Comparison of ENCODE assay signal across 32 mouse cellular contexts in genomic region chr15:83202412-83202811, GRCm38 (mm10). TPM values are rescaled to one million over a fixed set of nuclear protein-coding genes. Genes with fewer than 3 reads are reported as not detected.
DNase-seq lines count a peak whose midpoint lies in the region; ATAC-seq and TF ChIP-seq lines count a peak whose summit lies in the region.
"Had no signal": no experiment of that assay in that cellular context is flagged by ENCODE, and none has a peak within 500 bp of the region (broad histone marks: within the 10 kb centered on the region; RNA-seq: fewer than 3 reads in every experiment).

No protein-coding gene starts in this region.

- H3K79me2 ChIP-seq in liver, adult 2 months (ENCODE audit: control insufficient read depth, insufficient read depth, low read length), result no peaks in the 10 kb centered on the region

- H3K4me1 ChIP-seq in liver, adult 2 months (ENCODE audit: control insufficient read depth, insufficient read depth, low read length), result peaks cover 7% of the 10 kb centered on the region; the same call in 1 of the 2 replicates
- peaks cover 3% of the 10 kb centered on the region; the same call in 1 of the 2 replicates for H3K4me1 ChIP-seq in embryonic fibroblast, embryonic 13.5 days (ENCODE audit: control insufficient read depth, insufficient read depth, low read length)
- H3K4me1 ChIP-seq: embryonic facial prominence, embryonic 15.5 days; forebrain, embryonic 13.5 days; midbrain, embryonic 13.5 days had no signal

- H3K4me3 ChIP-seq in liver, adult 2 months (ENCODE audit: insufficient read depth, low read depth, low read length), result no peak overlapping the region
- no peak overlapping the region for H3K4me3 ChIP-seq in embryonic fibroblast, embryonic 13.5 days (ENCODE audit: insufficient read depth, low read length)
- H3K4me3 ChIP-seq: embryonic facial prominence, embryonic 15.5 days; forebrain, embryonic 13.5 days; heart, embryonic 13.5 days; hindbrain, embryonic 12.5 days; left cerebral cortex, adult 2 months; limb, embryonic 15.5 days; midbrain, embryonic 13.5 days; neural tube, embryonic 13.5 days had no signal

- no peaks in the 10 kb centered on the region for H3K36me3 ChIP-seq in liver, adult 2 months (ENCODE audit: control insufficient read depth, insufficient read depth, low read length)
- H3K36me3 ChIP-seq: embryonic facial prominence, embryonic 15.5 days; G1E; heart, embryonic 13.5 days; hindbrain, embryonic 12.5 days; limb, embryonic 15.5 days; midbrain, embryonic 13.5 days; neural tube, embryonic 13.5 days had no signal

- WGBS in liver, adult 2 months, result 12% methylated on average over 4 of the region's 4 CpGs

- peak overlapping the region; percentile 88 for H3K27ac ChIP-seq in liver, adult 2 months (replicated peaks; ENCODE audit: insufficient read depth, low read depth, low read length)
- H3K27ac ChIP-seq in embryonic fibroblast, embryonic 13.5 days (ENCODE audit: insufficient read depth, low read length), result 0 out of 2 replicates have a peak overlapping the region, but pooled peaks have one; percentile 18
- H3K27ac ChIP-seq: embryonic facial prominence, embryonic 15.5 days; forebrain, embryonic 13.5 days; heart, embryonic 13.5 days; hindbrain, embryonic 12.5 days; kidney, postnatal 0 days; left cerebral cortex, adult 2 months; limb, embryonic 15.5 days; macrophage; midbrain, embryonic 13.5 days; neural tube, embryonic 13.5 days had no signal

- no peak for TF ChIP-seq POLR2A in liver, adult 2 months (IDR thresholded peaks at IDR 0.05; ENCODE audit: extremely low read depth, insufficient read depth, low read length)
- no peak for TF ChIP-seq POLR2A in embryonic fibroblast, embryonic 13.5 days (IDR thresholded peaks at IDR 0.05; ENCODE audit: low read depth, low read length)

- no peaks in the 10 kb centered on the region for H3K27me3 ChIP-seq in liver, adult 2 months (ENCODE audit: control insufficient read depth, insufficient read depth, low read length)
- H3K27me3 ChIP-seq: embryonic facial prominence, embryonic 15.5 days; forebrain, embryonic 13.5 days; heart, embryonic 13.5 days; hindbrain, embryonic 12.5 days; limb, embryonic 15.5 days; midbrain, embryonic 13.5 days; neural tube, embryonic 13.5 days; Patski had no signal

- H3K9ac ChIP-seq in liver, adult 2 months (ENCODE audit: low read depth, low read length), result peak overlapping the region; percentile 49; the same call in 1 of the 2 replicates
- H3K9ac ChIP-seq: embryonic facial prominence, embryonic 15.5 days; forebrain, embryonic 13.5 days; heart, embryonic 13.5 days; hindbrain, embryonic 12.5 days; limb, embryonic 15.5 days; midbrain, embryonic 13.5 days; neural tube, embryonic 13.5 days had no signal

- TF ChIP-seq CTCF in liver, adult 2 months (IDR thresholded peaks at IDR 0.05; ENCODE audit: low read depth, low read length), result no peak
- no peak for TF ChIP-seq CTCF in embryonic fibroblast, embryonic 13.5 days (IDR thresholded peaks at IDR 0.05; ENCODE audit: borderline replicate concordance, insufficient read depth, low read length)

- peak; percentile 50 for DNase-seq in kidney, adult 11 months
- no peak for DNase-seq in kidney, postnatal 14 days
- peak; percentile 63 for DNase-seq in liver, adult 2 months (ENCODE audit: extremely low read depth, low read depth, low spot score)
- DNase-seq in liver, result no peak
- peak; percentile 80 for DNase-seq in Muller cell, postnatal 12 days (ENCODE audit: inconsistent ontology term)
- DNase-seq: adrenal gland, postnatal 25 days; B cell, adult 2 months; cerebellum, adult 11-12 months; cerebellum, adult 9-11 months; gastrocnemius, postnatal 36 days; heart, adult 18-20 months; heart, postnatal 10 days; lung, postnatal 10 days; right cerebral cortex, postnatal 4 days; thymus, adult 2 months; thymus, postnatal 36 days had no signal

- no peak for ATAC-seq in frontal cortex, adult (ENCODE audit: low TSS enrichment)
- ATAC-seq: forebrain, embryonic 13.5 days; intestine, embryonic 16.5 days; midbrain, embryonic 13.5 days; Patski had no signal

RNA-seq across cellular contexts. Expression of gene Cyb5r3, which starts 30.0 kb away (rescaled TPM):
- total RNA-seq in liver, adult 2 months (2014; rRNA removed), result 155 TPM in 2 replicates
- 424 and 500 TPM in 2 replicates for polyA plus RNA-seq in liver, adult 2 months (2012; rRNA removed)
- 273 and 297 TPM in 2 replicates for polyA plus RNA-seq in embryonic fibroblast, embryonic 13.5 days (2011; ENCODE audit: insufficient read length, low read depth, missing spikeins)

RNA-seq across cellular contexts. Expression of gene A4galt, which starts 49.2 kb away (rescaled TPM):
- 0.28 and 0.54 TPM in 2 replicates for total RNA-seq in liver, adult 2 months (2014; rRNA removed)
- 0.46 and 0.54 TPM in 2 replicates for polyA plus RNA-seq in liver, adult 2 months (2012; rRNA removed)
- polyA plus RNA-seq in embryonic fibroblast, embryonic 13.5 days (2011; ENCODE audit: insufficient read length, low read depth, missing spikeins), result 10.5 and 14.0 TPM in 2 replicates
- total RNA-seq: megakaryocyte-erythroid progenitor cell, adult 5-6 weeks had no signal
- polyA plus RNA-seq: G1E had no signal

RNA-seq across cellular contexts. Expression of gene Poldip3, which starts 53.2 kb away (rescaled TPM):
- 21.6 and 24.8 TPM in 2 replicates for total RNA-seq in liver, adult 2 months (2014; rRNA removed)
- 25.5 and 34.6 TPM in 2 replicates for polyA plus RNA-seq in liver, adult 2 months (2012; rRNA removed)
- 70.6 and 78.3 TPM in 2 replicates for polyA plus RNA-seq in embryonic fibroblast, embryonic 13.5 days (2011; ENCODE audit: insufficient read length, low read depth, missing spikeins)

Comparison
In these comparisons a context has a peak if more than half of its experiments do, and no peak if none do; other contexts are left out.
1. DNase-seq: peak in kidney, adult 11 months (single experiment), liver, adult 2 months (single experiment) and Muller cell, postnatal 12 days (single experiment); none in kidney, postnatal 14 days (single experiment) and liver (single experiment).